Mouse (Mus musculus) R1 (cell line): Measurements from ENCODE around the gene Pfn1.

Experiments
- DNase-seq: peaks from one replicate; pipeline ENCODE4 v3.0.0-alpha.2; 2018; ENCODE audit warnings: low read depth, low spot score

Gene Pfn1

DNA sequence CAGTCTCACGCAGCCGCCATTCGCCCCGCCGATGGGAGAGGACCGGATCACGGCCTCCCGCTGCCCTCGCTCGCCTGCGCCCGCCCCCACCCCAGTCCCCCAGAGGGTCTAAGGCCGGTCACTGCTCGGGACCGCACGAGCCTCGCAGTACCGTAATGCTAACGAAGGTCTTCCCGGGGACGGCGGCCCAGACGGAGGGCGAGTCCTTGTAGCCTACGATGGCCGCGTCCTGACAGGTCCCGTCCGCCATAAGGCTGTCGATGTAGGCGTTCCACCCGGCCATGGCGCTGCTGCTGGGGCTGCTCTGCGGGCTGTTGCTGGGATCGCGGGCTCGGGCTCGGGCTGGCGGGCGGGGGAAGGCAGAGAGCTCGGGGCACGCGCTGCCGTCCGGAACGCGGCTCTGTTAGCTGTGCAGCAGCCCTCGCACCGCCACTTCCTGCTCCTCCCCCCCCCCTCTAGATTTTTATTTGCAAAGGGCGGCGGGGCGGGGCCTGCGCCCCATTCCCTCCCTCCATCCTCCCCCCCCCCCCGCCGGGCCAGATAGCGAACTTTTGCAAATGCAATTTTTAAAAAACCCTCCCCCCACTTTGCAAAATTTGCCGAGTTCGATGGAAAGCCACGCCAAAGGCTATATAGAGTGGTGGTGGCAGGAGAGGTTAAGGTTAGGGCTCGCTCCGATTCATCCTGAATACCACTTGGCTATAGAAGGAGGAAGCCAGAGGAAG, at the start of gene Pfn1:
Gene Pfn1 (minus strand): TSS at position 447 of the 725 bp plus-strand sequence.
- DNase-seq = peak; percentile 84

DNA sequence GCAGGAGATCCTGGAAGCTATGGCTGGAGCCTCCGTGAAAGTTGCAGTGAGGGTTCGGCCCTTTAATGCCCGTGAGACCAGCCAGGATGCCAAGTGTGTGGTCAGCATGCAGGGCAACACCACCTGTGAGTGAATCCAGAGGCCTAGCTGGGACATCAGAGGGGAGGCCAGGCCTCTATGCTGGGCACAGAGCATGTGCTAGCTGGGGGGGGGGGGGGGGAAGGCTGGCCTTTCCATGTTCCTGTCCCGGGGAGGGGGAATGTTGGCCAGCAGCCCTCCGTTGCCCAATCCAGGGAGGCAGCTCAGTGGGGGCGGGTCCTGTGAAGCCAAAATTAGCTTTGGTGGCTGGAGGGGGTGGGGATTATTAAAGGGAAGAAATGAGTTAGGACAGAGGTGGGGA, 48.3 kb upstream of the Pfn1 start:
- no peak for DNase-seq

DNA sequence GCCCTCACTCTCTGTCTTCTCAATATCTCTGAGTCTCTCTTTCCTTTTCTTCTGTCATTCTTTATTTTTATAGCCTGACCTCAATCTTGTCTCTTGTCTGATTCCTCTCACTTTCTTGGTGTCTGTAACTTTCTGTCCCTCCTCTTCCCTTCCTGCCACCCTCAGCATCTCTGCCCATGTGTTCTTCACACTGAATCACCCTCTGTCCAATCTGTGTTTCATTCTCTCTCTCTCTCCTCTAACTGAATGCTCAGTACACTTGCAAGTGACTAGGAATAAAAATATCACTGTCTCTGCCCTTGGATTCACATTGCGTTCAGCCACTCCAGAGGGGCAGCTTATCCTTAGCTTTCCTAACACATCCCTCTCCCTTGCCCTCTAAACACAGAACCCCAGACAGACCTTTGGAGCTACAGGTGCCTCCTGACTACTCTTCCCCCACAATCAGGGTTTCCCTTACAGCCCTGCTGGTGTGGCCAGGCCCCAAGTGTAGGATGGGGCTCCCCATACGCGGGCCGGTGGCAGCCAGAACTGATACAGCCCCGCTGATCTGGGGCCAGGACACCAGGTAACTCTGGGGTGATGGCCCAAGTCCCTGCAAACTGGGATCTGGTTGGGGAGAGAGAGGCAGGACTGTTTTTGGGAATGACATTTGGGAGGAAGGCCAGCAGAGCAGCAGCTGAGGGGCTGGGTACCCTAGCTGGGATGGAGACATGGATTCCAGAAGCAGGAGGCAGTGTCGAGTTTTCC, 47.7 kb upstream of the Pfn1 start:
- no peak for DNase-seq

DNA sequence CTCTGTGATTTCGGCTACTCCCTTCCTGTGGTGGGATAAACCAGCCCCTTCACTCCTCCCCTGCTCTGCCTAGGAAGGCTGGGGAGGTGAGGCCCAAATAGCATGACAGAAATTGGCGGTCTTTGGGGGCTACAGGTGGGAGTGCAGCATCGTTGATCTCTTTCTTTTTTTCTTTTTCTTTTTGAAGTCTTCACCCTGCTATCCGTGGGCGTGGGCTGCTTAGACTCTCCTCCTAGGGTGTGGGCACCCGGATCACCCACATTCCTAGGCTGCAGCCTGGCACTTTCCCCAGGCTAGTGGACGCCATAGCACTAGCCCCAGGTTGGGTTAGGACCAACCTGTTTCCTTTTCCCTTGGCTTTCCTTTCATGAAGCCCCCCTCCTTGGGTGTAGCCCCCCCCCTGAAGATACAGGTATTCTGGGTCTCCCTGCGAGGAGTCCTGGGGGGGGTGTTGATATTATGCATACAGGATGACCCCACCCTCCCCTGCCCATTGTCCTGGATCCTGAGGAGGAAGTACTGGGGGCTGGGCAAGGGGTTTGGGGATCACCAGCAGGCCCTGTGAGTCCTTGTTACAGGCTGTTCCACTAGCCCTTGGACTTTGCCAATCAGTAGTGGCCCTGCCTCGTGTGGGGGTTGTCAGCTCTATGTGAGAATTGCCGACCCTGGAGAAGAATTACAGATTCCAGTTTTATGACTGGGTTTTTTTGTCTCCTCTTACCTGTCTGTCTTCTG, 46.9 kb upstream of the Pfn1 start:
- peak; percentile 47 for DNase-seq

DNA sequence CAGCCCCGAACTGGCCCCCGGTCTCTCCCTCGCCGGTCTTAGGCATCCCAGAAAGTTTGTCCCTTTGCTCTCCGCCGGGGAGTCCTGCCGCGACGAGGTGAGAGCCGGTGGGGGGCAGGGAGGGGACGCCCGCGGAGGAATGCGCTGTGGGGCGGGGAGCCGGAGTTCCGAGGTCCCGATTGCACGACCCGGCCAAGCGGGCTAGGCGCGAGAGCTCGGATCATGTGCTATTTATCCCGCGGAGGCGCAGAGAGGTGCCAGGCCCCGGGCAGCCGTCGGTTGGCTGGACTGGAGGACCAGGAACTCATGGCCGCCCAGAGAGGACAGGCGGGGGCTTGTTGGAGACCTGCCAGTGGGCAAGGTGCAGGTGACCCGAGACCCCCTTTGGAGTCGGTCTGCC, 46.2 kb upstream of the Pfn1 start:
- peak; percentile 62 for DNase-seq

DNA sequence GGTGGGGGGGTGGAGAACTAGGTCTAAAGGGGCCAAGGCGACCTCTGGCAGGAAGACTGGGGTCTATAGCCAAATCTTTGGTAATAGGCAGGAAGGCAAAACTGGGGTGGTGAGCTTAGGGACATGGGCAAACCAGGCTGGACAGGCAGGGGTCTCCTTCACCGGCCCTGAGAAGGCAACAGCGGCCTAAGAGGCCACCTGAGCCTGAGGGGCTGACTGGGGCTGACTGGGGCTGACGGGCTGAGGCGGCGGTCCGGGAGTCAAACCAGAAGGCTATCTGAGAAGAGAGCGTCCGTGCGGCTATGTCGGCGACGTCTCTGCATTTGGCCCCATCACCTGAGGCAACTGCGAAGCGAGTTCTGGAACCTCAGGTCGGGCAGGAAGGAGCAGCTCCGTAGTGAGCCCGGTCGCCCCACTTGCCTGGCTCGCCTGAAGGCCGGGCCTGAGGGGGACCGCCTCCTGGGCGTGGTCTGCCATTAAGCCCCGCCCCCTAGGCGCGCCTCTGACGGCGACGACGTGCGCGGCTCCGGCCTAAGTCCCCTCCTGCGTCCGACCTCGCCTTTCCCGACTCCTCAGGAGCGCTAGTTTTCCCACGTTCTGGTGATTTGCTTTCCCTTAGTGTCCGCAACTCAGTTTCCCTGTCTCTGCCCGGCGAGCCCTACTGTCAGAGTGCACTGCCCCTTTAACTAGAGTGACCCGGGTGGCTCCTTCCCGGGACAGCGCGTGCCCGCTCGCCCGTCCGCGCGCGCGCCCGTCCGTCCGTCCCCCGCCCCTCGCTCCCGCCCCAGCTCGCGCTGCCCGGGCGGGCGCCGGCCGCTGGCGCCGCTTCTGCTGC, 45.5 kb upstream of the Pfn1 start, which contains the start of the genes Inca1 and Kif1c:
Gene Inca1 (minus strand): TSS at position 434 of the 835 bp plus-strand sequence.
Gene Kif1c (plus strand): TSS at position 827 of the 835 bp plus-strand sequence.
- DNase-seq = peak; percentile 93

DNA sequence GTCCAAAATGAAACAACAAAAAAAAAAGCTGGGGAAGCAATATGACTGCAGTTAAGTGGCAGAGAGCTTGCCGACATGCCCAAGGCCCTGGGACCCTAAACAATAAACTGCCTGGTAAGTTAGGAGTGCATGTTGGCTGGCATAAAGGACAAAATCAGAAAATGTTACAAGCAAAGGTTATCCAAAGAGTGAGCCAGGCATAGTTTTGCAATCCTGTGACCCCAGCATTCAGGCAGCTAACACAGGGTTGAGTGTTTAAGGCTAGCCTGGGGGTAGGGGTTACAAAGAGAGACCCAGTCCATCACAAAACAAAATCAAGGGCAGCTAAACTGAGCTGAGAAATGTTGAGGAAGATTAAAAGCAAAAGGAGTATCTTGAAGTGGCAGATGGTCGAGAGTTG, 44.6 kb upstream of the Pfn1 start:
- no peak for DNase-seq

DNA sequence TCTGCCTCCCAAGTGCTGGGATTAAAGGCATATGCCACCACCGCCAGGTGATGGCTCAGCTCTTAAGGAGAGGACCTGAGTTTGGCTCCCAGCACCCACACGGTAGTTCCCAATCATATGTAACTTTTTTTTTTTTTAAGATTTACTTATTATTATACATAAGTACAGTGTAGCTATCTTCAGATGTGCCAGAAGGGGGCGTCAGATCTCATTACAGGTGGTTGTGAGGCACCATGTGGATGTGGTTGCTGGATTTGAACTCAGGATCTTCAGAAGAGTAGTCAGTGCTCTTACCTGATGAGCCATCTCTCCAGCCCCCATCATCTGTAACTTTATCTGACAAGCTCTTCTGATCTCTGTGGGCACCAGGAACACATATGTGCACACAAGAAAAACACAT, 42.9 kb upstream of the Pfn1 start:
- DNase-seq = peak; percentile 31

DNA sequence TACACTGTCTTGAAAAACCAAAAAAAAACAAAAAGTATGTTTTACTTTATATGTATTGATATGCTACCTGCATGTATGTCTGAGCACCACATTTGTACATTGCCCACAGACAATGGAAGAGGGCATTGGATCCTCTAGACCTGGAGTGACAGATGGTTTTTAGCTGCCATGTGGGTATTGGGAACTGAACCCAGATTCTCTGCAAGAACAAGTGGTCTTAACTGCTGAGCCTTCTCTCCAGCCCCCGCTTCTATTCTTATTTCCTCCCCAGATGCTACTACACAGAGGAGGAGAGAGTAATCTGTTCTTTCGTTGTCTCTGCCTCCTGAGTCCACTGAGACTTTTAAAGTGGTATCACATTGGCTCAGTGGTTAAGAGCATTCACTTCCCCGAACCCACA, 39.1 kb upstream of the Pfn1 start:
- no peak for DNase-seq

DNA sequence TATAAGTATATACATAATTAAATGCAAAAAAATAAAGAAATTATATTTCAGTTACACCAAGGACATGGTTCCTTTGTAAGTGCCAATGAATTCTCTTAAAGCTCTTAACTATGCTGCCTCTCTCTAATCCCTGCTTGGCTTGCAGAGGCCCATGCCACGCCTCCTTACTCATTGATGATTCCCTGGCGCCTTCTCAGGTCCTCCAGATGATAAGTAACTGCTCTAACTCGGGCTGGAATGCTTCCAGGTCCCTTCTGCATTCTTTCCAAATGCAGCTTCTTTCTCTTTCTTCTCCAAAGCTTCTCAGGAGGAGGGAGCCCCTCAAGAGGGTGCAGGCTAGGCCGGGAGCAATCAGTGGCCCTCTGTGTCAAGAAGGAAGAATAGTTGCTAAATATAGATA, 35.1 kb upstream of the Pfn1 start:
- DNase-seq = no peak

DNA sequence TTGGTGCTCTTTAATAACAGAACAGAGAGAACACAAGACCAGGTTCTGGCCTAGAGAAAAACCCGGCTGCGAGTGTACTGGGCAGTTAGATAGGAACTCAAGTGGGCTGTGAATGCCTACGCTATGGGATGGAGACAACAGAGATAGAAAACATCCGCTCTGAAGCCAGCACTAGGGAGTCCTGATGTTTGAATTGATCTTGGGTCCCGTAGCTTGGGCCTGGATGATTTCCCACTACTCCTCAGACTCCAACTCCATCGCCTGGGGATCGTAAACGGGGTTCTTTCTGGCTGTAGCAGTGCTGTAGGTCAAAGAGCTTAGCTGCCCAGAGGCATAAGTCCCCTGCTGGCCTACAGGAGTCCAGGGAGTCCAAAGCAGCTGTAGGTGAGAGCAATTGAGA, 33.9 kb upstream of the Pfn1 start:
- no peak for DNase-seq

DNA sequence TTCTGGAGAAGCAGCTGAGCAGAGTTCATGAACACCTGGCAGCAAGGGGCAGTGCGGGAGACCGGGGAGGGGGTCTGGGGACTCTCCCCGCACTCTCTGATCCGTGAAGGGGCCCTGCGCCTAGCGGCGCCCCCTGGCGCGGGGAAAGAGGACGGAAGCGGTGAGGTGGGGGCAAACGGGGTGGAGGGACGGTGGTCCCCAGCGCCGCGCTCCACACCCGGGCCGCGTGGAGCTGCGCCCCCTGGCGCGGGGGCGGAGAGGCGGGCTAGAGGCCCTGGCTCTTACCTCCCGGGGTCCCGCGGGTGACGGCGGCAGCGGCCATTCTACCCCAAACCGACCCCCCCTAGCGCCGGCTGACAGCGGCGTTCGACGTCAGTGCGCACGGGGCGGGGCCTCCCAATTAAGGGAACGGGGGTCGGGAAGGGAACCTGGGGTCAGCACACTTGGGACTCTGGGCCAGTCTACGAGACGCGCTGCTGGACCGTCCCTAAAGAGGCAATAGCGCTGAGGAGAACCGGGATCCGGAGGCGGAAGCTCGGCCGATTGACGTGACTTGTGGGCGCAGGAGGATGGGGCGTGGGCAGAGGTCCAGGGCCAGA, 33.3 kb upstream of the Pfn1 start, which contains the start of gene Camta2:
Gene Camta2 (minus strand): TSS at position 505 of the 599 bp plus-strand sequence.
- peak; percentile 62 for DNase-seq

DNA sequence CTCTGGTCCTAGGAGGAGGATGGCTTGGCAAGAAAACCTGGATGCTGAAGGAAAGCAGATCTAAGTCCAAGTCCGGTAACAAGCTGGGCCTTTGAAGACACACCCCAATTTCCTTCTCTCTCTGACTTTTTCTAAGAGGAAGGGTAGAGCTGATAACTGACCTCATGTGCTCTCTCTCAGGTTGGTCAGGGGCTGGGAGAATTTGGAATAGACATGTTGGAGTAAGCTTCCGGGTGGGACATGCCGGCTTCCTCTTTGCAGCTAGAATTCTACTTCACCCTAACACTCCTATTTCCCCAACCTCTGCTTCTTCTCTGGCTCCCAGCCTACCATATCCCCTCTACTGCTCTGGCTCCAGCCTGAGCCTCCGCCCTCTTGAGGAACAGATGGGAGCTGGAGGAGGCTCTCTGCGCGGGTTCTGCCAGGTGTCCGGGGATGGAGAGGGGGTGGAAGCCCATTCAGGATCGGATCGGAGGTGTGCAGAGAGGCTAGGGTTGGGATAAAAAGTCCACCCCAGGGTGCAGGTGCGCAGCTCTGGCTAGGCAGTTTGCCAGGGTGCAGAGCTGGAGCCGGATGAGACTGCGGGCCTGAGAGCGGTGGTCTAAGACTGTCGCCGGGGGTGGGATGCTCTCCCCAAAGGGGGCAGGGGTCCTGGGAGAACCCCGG, 32.6 kb upstream of the Pfn1 start:
- DNase-seq = peak; percentile 69

DNA sequence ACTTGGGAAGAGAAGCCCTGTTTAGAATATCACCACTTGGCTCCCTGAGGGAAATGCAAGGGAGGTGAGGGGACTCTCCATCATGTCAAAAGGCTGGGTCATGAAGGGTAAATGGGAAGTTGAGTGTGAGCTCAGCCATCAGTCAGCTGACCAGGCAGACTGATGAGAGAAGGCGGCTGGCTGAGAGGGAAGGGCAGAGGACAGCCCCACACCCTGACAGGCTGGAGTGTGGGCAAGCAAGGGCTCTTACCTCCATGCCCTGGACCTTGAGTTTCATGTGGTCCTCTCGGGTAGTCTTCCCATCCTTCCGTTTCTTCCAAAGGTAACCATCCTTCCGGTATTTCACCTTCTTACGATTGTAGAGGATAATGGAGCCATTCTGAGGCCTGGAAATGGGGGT, 29.2 kb upstream of the Pfn1 start:
- no peak for DNase-seq

DNA sequence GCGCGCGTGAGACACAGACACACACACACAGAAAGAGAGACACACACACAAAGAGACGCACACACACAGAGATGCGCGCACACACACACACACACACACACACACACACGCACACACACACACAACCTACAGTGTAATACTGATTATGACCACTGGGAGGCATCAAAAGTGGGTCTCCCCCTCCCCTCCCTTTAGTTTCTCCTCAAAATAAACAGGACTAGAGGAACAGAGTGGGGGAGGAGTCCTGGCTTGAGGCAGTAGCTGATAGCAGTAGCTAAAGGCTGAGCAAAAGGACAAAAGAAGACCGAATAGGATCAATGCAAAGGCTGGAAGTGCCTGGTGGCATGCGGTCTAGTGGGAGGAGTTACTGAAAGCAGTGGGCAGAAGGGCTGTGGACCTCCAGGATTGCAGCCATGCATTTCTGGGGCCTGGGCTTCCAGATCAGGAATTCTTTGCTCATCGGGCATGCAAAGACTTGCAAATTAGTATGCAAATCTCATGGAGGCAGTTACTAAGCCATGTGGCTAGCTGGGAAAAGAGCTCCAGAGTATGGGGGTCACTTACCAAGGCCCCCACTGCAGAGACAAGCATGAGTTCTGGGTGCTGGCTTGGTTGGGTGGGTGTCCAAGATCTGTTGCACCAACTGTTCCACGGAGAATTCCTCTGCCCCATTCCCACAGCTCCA, 27.6 kb upstream of the Pfn1 start:
- peak; percentile 96 for DNase-seq

DNA sequence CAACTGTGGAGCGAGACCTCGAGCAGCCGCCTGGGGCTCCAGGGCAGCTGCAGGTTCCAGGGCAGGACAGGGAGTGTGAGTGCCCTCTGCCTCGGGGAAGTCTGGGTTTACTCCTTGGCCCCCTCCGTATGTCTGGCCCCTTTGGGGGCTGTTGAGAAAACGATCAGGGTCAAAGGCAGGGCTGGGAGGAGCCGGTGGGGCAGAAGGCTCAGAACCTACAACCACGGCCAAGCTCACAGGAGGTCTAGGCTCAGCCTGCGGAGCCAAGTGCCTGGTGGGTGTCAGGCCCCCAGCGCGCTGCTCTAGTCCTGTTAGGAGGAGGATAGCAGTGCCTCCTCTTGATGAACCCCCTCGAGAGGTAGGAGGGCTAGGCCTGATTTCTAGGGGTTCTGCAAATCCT, 26.7 kb upstream of the Pfn1 start:
- DNase-seq = no peak

DNA sequence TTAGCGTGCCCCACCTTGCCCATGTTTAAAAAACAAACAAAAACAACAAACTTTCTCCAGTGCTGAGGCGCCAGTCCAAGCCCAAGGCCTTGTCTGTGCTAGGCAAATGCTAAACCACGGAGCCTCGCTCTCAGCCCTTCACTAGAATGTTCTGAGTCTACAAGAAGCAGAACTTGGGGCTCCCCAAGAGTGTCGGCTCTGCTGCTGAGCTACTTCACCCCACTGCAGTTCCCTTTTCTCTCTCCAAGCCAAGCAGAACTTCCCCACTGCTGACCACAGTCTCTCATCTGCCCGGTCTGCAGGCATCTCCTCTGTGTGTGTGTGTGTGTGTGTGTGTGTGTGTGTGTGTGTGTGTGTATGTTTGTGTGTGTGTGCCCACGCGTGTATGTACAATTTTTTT, 25.4 kb upstream of the Pfn1 start:
- DNase-seq = no peak

DNA sequence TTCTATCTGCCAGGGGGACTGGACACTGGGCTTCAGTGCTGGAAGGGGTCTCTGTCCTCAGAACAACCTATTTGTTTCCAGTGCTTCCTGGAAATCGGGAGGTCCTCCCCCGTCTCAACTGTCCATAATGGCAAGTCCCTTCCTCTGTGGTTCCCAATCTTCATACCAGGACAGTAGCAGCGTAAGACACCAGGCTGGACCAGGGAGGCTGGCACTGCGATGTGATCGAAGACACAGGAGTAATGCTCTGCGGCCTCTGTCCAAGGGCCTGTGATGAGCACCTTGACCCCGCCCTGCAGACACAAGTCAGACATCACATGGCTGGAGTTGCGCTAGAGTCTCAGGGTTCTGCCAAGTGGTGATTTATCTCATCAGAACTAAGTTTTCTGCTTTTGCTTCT, 24.9 kb upstream of the Pfn1 start:
- DNase-seq = no peak

DNA sequence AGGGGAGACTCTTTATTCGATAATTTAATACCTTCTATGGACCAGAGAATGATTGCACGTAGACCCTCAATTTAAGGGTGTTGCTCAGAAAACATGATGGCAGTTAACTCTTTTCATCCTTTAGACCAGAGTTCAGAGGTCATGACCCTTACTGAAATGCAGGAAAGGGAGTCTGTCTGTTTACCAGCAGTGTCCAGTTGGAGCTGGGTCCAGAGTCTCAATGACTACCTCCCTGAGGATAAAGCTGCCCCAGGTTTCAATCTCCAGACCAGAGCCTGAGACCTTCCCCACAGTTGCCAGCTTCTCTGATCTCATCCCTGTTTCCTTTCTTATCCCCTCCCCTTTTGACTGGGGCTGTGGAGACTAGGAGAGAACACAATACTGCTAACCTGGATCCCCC, 24.1 kb upstream of the Pfn1 start:
- DNase-seq = no peak

DNA sequence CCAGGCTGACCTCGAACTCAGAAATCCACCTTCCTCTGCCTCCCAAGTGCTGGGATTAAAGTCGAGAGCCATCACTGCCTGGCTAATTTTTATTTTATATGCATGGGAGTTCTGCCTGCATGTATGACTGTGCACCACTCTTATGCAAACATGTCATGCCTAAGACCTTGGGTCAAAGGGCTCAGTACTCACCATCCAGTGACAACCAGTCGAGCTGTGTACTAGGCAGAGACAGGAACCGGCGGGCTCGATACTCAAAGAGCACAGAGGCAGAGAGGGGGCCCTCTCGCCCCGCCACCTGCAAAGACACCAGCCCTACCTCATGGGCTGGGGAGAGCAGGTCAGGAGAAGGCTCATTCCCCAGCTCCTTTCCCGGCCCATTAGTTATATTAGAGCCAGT, 23.6 kb upstream of the Pfn1 start:
- no peak for DNase-seq
